Mouse (Mus musculus) layer of hippocampus, postnatal 36 days (tissue): ENCODE data around the gene Cbarp. TPM values are rescaled to one million over a fixed set of nuclear protein-coding genes. Genes with fewer than 3 reads are reported as not detected.

Source experiments
- DNase-seq, 2 experiments: peaks; one replicate each; pipeline ENCODE4 v3.0.0; 2022
- total RNA-seq, 2 experiments: library from RNA; stranded (reverse); gene quantifications; 2 replicates each; pipeline ENCODE4 v1.2.3; 2021

Gene Cbarp
- total RNA-seq, 2 experiments from 2014 or later: 336 to 379 TPM

- no peak for DNase-seq
These were observed 16.6 kb downstream of the Cbarp start for GRCm38 (mm10) chr10:80123932-80124562.

DNA sequence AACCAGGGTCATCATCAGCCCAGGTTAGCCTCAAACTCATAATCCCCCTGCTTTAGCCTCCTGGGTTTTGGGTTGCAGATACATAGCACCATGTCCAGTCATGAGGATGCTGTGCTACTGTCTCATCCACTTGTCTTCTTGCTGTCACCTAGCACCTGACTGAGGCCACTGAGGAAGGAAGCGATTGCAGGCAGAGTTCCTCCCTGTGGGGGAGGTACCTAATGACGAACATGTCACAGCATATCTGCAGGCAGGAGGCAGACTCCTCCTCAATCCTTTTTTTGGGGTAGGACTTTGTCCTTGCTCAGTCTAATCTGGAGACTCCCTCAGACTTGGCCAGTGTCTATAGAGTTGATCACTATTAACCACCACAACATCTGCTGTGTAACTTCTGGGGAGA lies 19.0 kb downstream of the Cbarp start:
- no peak for DNase-seq

- DNase-seq: no peak
These were observed 20.5 kb downstream of the Cbarp start for GRCm38 (mm10) chr10:80120146-80120545.

- no peak for DNase-seq
These were observed 22.1 kb downstream of the Cbarp start for GRCm38 (mm10) chr10:80118552-80118951.

DNA sequence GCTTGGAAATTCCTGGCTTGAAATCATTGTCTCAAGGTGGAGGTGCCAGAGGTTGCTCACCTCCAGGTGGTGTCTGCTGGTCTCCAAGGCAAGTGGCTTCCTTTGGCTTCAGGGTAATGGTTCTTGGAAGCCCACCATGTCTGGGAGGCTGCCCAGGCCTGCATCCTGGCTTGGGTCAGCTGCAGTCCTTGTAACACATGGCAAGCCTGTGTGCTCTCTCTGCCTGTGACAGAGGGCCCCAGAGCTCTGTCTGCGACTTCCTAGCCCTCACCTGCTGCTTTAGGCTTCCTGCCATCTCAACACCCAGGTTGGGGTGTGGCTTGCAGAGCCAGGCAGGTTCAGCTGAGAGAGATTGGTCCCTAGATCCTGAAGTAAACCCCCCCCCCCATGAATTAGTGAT lies 22.9 kb downstream of the Cbarp start:
- no peak for DNase-seq

GRCm38 (mm10) chr10:80116927-80117691 lies 23.5 kb downstream of the Cbarp start:
- DNase-seq: no peak

- no peak for DNase-seq
These were observed 24.1 kb downstream of the Cbarp start for GRCm38 (mm10) chr10:80116563-80116926.

GRCm38 (mm10) chr10:80115944-80116335 lies 24.7 kb downstream of the Cbarp start:
- no peak for DNase-seq

GRCm38 (mm10) chr10:80115290-80115943 lies 25.2 kb downstream of the Cbarp start, which contains the start of gene Stk11:
Gene Stk11, plus strand, starts transcription at chr10:80115803.
- peak; percentile 98 for DNase-seq

DNA sequence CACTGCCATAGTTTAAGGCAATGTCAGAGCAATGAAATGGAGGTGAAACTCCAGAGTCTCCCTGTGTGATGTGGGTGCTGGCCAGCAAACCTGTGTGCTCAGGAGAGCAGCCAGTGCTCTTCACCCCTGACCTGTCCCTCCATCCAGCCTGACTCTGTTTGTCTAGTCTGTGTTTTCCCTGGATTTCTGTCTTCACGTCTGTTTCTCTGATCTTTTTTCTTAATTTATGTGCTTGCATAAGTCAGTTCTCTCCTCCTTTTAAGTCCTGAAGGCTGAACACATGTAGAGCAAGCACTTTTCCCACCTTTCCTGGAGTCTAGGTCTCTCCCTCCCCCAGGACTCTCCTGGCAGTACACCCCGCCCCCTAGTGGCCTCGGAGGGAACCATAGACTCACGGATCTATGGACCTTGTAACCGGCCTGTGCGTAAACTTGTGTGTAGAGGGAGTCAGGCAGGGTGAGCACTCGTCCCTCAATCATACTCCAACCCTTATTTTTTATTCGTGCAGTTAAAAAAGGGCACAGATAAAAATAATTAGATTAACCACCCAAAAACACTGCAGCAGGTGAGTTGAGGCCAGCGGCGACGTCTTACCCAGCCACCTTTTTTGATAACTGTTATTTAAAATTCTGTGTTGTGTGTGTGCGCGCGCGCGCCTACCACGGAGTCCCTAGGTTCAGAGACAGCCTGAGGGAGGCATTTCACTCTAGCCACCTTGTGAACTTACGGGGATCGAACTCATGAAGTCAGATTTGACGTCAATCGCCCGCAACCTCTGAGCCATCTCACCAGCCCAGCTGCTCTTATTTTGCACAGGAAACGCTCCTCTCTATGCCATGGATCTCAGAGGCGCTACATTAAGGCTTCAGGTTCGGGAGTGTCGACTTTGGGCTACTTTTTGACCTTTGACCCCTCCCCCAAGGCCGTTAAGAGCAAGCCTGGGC lies 26.0 kb downstream of the Cbarp start:
- peak; percentile 82 to 85 for DNase-seq

DNA sequence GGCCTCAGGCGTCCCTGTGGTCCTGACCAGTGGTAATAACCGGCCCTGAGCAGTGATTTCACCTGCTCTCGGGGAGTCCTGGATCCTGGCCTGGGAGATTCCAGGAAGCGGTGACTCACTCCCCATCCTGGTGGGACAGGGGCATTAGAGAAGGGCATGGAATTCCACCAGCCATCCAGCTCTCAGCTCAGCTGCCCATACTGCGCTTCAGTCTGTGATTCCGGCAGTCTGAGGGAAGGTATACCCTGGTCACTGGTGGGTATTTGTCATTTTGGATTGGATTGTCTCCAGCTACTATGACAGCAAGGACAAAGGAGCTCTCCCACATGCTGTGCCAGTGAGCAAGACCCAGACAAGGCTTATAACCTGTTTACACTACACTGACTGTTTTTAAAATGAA lies 33.0 kb downstream of the Cbarp start:
- no peak for DNase-seq

DNA sequence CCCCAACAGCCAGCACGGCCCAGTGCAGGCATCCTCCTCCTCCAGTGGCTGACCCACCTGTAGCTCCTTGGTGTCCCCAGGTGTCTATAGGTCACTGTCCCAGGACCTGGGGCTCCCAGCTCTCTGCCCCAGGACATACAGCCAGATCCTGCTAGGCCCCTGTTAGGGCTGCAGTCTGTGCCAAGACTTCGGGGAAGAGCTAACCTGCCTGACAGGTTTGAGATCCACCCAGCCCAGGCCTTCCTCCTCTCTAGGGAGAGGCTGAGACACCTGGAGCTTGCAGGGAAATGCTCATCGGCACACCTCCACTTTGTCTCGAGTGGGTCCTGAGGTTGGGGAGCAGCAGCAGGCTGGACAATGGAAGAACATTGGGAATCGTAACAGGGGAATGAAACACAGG lies 34.7 kb downstream of the Cbarp start:
- no peak for DNase-seq

- no peak for DNase-seq
These were observed 35.2 kb downstream of the Cbarp start, which contains the start of gene Sbno2 for GRCm38 (mm10) chr10:80105460-80105859. Gene Sbno2, minus strand, starts transcription at chr10:80105571.

- no peak for DNase-seq
These were observed 36.5 kb downstream of the Cbarp start for GRCm38 (mm10) chr10:80104181-80104580.

DNA sequence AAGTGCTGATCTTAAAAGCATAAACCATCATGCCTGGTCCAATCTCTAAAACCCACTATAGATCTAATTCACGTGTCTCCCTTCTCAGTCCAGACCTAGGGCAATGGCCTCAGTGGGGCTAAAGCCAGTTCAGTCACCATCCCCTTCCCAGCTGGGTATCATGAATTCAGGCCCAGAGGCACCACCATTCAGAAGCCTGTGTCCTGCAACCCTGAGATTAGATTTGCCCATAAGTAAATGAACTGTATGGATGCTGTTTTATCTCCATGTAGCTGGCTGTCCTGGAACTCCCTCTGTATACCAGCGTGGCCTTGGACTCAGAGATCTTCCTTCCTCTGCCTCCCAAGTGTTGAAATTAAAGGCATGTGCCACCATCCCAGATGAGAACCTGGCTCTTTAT lies 37.6 kb downstream of the Cbarp start:
- no peak for DNase-seq

- DNase-seq: peak; percentile 82 to 84
These were observed 38.3 kb downstream of the Cbarp start for GRCm38 (mm10) chr10:80102216-80102915.

GRCm38 (mm10) chr10:80100982-80101381 lies 39.7 kb downstream of the Cbarp start:
- no peak for DNase-seq

DNA sequence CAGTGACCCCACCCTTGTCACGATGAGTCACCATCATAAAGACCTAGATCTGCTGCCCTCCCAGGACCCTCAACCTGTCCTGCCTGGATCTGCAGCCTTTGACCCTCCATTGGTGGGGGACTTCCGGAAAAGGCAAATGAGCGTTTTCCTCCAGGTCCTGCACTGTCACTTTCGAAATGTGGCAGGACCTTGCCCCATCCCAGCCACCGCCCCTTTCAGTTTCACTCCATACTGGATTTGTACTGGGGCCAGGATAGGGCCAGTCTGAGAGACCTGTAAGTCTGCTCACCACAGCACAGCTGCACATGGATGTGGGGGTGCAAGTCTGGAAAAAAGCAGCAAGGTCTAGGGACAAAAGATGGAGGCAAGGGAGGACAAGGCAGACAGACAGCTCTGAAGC lies 42.0 kb downstream of the Cbarp start:
- DNase-seq: no peak

DNA sequence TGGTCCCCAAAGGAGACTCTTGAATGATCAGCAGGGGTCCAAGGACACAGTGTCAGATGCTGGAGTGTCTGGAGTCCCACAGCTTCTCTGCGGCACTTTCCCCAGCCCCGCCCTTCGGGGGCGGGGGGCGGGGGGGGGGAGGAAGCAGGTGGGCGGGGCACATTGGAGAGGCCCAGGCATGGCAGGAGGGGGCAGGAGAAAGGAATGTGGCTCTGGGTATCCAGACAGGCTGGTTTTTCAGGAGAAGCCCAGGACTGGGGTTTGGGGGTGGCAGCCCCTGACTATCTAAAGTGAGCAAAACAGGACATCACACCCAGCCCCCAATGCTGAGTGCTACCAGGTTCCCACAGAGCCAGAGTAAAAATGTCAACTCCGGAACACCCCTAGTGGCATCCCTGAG lies 43.4 kb downstream of the Cbarp start:
- no peak for DNase-seq

DNA sequence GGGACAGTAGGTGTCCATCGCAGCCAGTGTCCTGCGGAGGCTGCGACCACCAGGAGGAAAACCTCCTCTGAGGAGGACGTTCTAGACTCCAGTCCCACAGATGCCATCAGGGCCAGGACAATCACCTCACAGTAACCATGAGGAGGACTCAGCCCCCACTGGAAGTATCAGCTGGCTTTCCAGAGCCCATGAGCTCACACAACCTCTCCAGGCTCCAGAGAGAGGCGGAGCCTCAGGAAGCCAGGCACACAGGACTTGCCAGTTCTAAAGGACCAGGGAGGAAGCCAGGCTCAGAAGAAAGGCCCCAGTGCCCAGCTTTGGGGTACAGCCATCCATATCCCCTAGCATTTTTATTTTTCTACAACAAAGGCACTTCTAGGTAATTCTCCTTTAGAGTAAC lies 45.1 kb downstream of the Cbarp start:
- DNase-seq: no peak

DNA sequence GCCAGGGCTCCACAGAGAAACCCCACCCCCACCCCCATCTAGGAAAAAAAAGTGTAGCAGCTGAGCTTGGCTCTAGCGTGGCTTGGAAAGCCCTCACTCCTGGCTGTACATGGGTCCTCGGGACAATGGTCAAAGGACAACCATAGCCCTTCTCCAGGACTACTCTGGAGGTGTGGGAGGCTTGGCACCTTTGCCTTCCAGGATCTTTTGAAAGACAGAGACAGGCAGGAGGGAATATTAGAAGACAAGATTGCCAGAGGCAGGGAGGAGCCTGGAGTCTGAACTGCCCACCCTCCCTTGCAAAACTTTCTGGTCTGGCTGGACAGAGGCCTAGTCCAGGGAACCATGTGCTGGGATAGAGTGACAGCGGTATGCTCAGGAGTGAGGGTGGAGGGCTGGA lies 46.0 kb downstream of the Cbarp start:
- no peak for DNase-seq

DNA sequence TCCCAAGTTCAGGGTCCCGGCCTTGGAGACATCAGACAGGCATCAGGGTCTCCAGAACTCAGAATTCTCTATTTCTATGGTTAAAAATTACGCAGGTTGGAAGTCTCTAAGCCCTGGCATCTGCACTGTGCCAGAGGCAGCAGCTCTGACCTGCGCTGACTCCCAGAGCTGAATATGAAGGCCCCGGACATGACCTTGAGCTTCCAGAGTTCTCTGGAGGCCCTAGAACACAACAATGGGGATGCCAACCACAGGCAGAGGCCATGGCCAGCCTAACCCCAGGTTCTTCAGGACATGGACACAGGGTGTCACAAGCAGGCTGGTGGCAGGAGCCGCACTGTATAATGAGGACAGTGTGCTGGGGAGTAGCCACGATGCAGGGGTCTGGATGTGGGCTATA lies 46.5 kb downstream of the Cbarp start:
- DNase-seq: no peak
